23 mouse cellular contexts compared by ENCODE assay signal in genomic region chr2:97545946-97546345, GRCm38 (mm10).
DNase-seq lines count a peak whose midpoint lies in the region; ATAC-seq lines count a peak whose summit lies in the region.
"Had no signal": no experiment of that assay in that cellular context is flagged by ENCODE, and none has a peak within 500 bp of the region (broad histone marks: within the 10 kb centered on the region; RNA-seq: fewer than 3 reads in every experiment).

No protein-coding gene starts in this region.

- DNase-seq in embryonic facial prominence, embryonic 14.5 days (ENCODE audit: low spot score): peak; percentile 21
- DNase-seq in embryonic facial prominence, embryonic 10.5 days (ENCODE audit: low spot score): no peak
- DNase-seq in Muller cell, postnatal 12 days (ENCODE audit: inconsistent ontology term): peak; percentile 43
- peak; percentile 83 for DNase-seq in retina, embryonic 14.5 days (ENCODE audit: low spot score)
- DNase-seq in retina, postnatal 1 day: peak; percentile 84
- DNase-seq in gastrocnemius, postnatal 10 days: no peak
- no peak for DNase-seq in frontal cortex, postnatal 10 days (ENCODE audit: low spot score in 2 of 2)
- DNase-seq in testis, postnatal 10 days (ENCODE audit: low spot score): no peak
- DNase-seq: adrenal gland, adult 2 months; adrenal gland, adult 8-10 months; adrenal gland, postnatal 10 days; adrenal gland, postnatal 14 days; adrenal gland, postnatal 25 days; adrenal gland, postnatal 36 days; B cell, adult 2 months; cerebellum, adult 11 months; cerebellum, adult 11-12 months; cerebellum, adult 18-20 months had no signal

- no peak overlapping the region for H3K9ac ChIP-seq in embryonic facial prominence, embryonic 14.5 days (ENCODE audit: low read depth, low read length)

- H3K27me3 ChIP-seq in embryonic facial prominence, embryonic 14.5 days (replicated peaks; ENCODE audit: control insufficient read depth, insufficient read depth, low read length): no peaks in the 10 kb centered on the region
- H3K27me3 ChIP-seq in embryonic facial prominence, embryonic 10.5 days (replicated peaks; ENCODE audit: low read depth, poor library complexity, severe bottlenecking): no peaks in the 10 kb centered on the region
- H3K27me3 ChIP-seq: CH12.LX had no signal

- H3K9me3 ChIP-seq in embryonic facial prominence, embryonic 14.5 days (ENCODE audit: control insufficient read depth, low read length): no peaks in the 10 kb centered on the region
- H3K9me3 ChIP-seq in embryonic facial prominence, embryonic 10.5 days: no peaks in the 10 kb centered on the region
- H3K9me3 ChIP-seq: G1E had no signal

- 83% methylated on average over 1 of the region's 1 CpGs for WGBS in embryonic facial prominence, embryonic 14.5 days
- WGBS in embryonic facial prominence, embryonic 10.5 days: 77% methylated on average over 1 of the region's 1 CpGs

- ATAC-seq in embryonic facial prominence, embryonic 14.5 days (ENCODE audit: low read depth): no peak; the same call in 1 of the 2 replicates
- ATAC-seq: activated CD4-positive, CD25-positive, alpha-beta regulatory T cell, adult 4 months; CD4-positive, CD25-positive, alpha-beta regulatory T cell, adult 4 months; Patski had no signal

- no peak overlapping the region for H3K4me3 ChIP-seq in embryonic facial prominence, embryonic 14.5 days (ENCODE audit: low read depth, low read length)
- H3K4me3 ChIP-seq in embryonic facial prominence, embryonic 10.5 days: no peak overlapping the region

- no peak overlapping the region for H3K4me2 ChIP-seq in embryonic facial prominence, embryonic 14.5 days (ENCODE audit: low read depth, low read length)

- H3K36me3 ChIP-seq in embryonic facial prominence, embryonic 14.5 days (ENCODE audit: control insufficient read depth, insufficient read depth, low read length): no peaks in the 10 kb centered on the region
- no peaks in the 10 kb centered on the region for H3K36me3 ChIP-seq in embryonic facial prominence, embryonic 10.5 days (replicated peaks)
- H3K36me3 ChIP-seq: G1E had no signal

- H3K4me1 ChIP-seq in embryonic facial prominence, embryonic 14.5 days (ENCODE audit: control insufficient read depth, insufficient read depth, low read length): no peaks in the 10 kb centered on the region
- H3K4me1 ChIP-seq in embryonic facial prominence, embryonic 10.5 days: no peaks in the 10 kb centered on the region

- no peak overlapping the region for H3K27ac ChIP-seq in embryonic facial prominence, embryonic 14.5 days (replicated peaks; ENCODE audit: low read depth, low read length)
- no peak overlapping the region for H3K27ac ChIP-seq in embryonic facial prominence, embryonic 10.5 days (replicated peaks)

Comparison
In these comparisons a context has a peak if more than half of its experiments do, and no peak if none do; other contexts are left out.
1. DNase-seq: peak in embryonic facial prominence, embryonic 14.5 days (single experiment), Muller cell, postnatal 12 days (single experiment), retina, embryonic 14.5 days (single experiment) and retina, postnatal 1 day (single experiment); none in embryonic facial prominence, embryonic 10.5 days (single experiment), gastrocnemius, postnatal 10 days (single experiment), frontal cortex, postnatal 10 days (0 of 2) and testis, postnatal 10 days (single experiment).